Mouse (Mus musculus): ENCODE measurements around the gene Txnrd1.

- TF ChIP-seq CTCF (IDR thresholded peaks at IDR 0.05; ENCODE audit: borderline replicate concordance, insufficient read depth, low read length) (no peak), POLR2A (IDR thresholded peaks at IDR 0.05; ENCODE audit: low read depth, low read length) (no peak)
Measured at GRCm38 (mm10) chr10:82868418-82869086, 34.8 kb downstream of the Txnrd1 start.

Measured in embryonic fibroblast, embryonic 13.5 days (primary cell).